Mouse (Mus musculus) neural tube, embryonic 13.5 days (tissue): Measurements from ENCODE around the gene Lrit2. TPM values are rescaled to one million over a fixed set of nuclear protein-coding genes. Genes with fewer than 3 reads are reported as not detected.

ENCODE experiments used
- ATAC-seq: fragments of 200-750 bp; cut with Nextera tagmentation; 2 replicates; pipeline ENCODE4 v1.8.0; 2017; ENCODE audit warnings: low read depth, mild to moderate bottlenecking, moderate TSS enrichment, moderate library complexity
- H3K27ac ChIP-seq: fragments of 300-500 bp; sonication (generic); replicated peaks from 2 replicates; pipeline ENCODE4 v1.5.1; 2015; ENCODE audit warnings: moderate library complexity, mild to moderate bottlenecking, inconsistent platforms
- H3K27me3 ChIP-seq: fragments of 300-500 bp; sonication (generic); 2 replicates; pipeline ENCODE4 v1.6.1; 2015; ENCODE audit warnings: mild to moderate bottlenecking, inconsistent platforms
- H3K36me3 ChIP-seq: fragments of 300-500 bp; sonication (generic); 2 replicates; pipeline ENCODE4 v1.6.1; 2015; ENCODE audit warnings: mild to moderate bottlenecking, inconsistent platforms
- H3K4me1 ChIP-seq: fragments of 300-500 bp; sonication (generic); replicated peaks from 2 replicates; pipeline ENCODE4 v1.6.1; 2015; ENCODE audit warnings: inconsistent platforms
- H3K4me2 ChIP-seq: fragments of 300-500 bp; sonication (generic); 2 replicates; pipeline ENCODE4 v1.6.1; 2015; ENCODE audit warnings: inconsistent platforms, mild to moderate bottlenecking, moderate library complexity
- H3K4me3 ChIP-seq: fragments of 300-500 bp; sonication (generic); 2 replicates; pipeline ENCODE4 v1.5.1; 2015; ENCODE audit warnings: mild to moderate bottlenecking, inconsistent platforms
- H3K9ac ChIP-seq: fragments of 300-500 bp; sonication (generic); 2 replicates; pipeline ENCODE4 v1.6.1; 2015; ENCODE audit warnings: moderate library complexity, mild to moderate bottlenecking, inconsistent platforms
- H3K9me3 ChIP-seq: fragments of 300-500 bp; sonication (generic); 2 replicates; pipeline ENCODE4 v1.6.1; 2016; ENCODE audit warnings: inconsistent platforms
- WGBS: fragments of 180-500 bp; shearing (Covaris S2); methylation state at CpG from one replicate; pipeline ENCODE4 v1.1.7; 2015; 5-methylcytosine and 5-hydroxymethylcytosine counted together
- polyA plus RNA-seq: library from polyadenylated mRNA; unstranded; fragments of >200 nt; fragmentation: Nextera tagmentation; extraction: Ambion mirVana; gene quantifications from 2 replicates; pipeline ENCODE4 v1.2.1, GENCODE M21; 2015

The Lrit2 gene
- polyA plus RNA-seq, 1 experiment from 2014 or later: not detected

GRCm38 (mm10) chr14:37083755-37084154 is 16.0 kb downstream of the Lrit2 start:
- Histone ChIP-seq H3K9ac (no peak overlapping the region), H3K4me3 (no peak overlapping the region), H3K27ac (no peak overlapping the region), H3K4me2 (no peak overlapping the region), H3K9me3 (no peaks in the 10 kb centered on the region), H3K27me3 (no peaks in the 10 kb centered on the region), H3K4me1 (no peaks in the 10 kb centered on the region), H3K36me3 (no peaks in the 10 kb centered on the region)
- no peak for ATAC-seq
- 45% methylated on average over 4 of the region's 4 CpGs for WGBS

GRCm38 (mm10) chr14:37094436-37094835 is 26.7 kb downstream of the Lrit2 start:
- WGBS: 63% methylated on average over 6 of the region's 6 CpGs
- ATAC-seq: no peak

GRCm38 (mm10) chr14:37095556-37095955 is 27.8 kb downstream of the Lrit2 start:
- Histone ChIP-seq H3K9ac (no peak overlapping the region), H3K4me3 (no peak overlapping the region), H3K9me3 (no peaks in the 10 kb centered on the region), H3K27ac (no peak overlapping the region), H3K4me1 (peaks cover 11% of the 10 kb centered on the region), H3K36me3 (no peaks in the 10 kb centered on the region), H3K4me2 (no peak overlapping the region), H3K27me3 (peaks cover 26% of the 10 kb centered on the region)
- no peak for ATAC-seq
- WGBS: 89% methylated on average over 4 of the region's 4 CpGs

More at GRCm38 (mm10) chr14:37094436-37094835, 26.7 kb downstream of the Lrit2 start:
- Histone ChIP-seq H3K36me3 (no peaks in the 10 kb centered on the region), H3K4me2 (no peak overlapping the region), H3K27me3 (peaks cover 25% of the 10 kb centered on the region), H3K4me1 (peaks cover 11% of the 10 kb centered on the region), H3K9ac (no peak overlapping the region), H3K9me3 (no peaks in the 10 kb centered on the region), H3K27ac (no peak overlapping the region), H3K4me3 (no peak overlapping the region)

- no peaks in the 10 kb centered on the region for H3K36me3 ChIP-seq
- H3K4me1 ChIP-seq: peaks cover 11% of the 10 kb centered on the region
- peak within 1 kb of the TSS; percentile 71 for H3K9ac ChIP-seq
- peak within 1 kb of the TSS; percentile 41 for H3K4me3 ChIP-seq
- no peak within 1 kb of the TSS for H3K27ac ChIP-seq
- under 1% methylated on average over 30 of the region's 30 CpGs for WGBS
- H3K4me2 ChIP-seq: peak within 1 kb of the TSS; percentile 72
- H3K27me3 ChIP-seq: peaks cover 26% of the 10 kb centered on the region
- peak; percentile 74 for ATAC-seq
- no peaks in the 10 kb centered on the region for H3K9me3 ChIP-seq
Measured at GRCm38 (mm10) chr14:37097956-37098530, 30.3 kb downstream of the Lrit2 start, which contains the start of gene Cdhr1. Cdhr1 (minus strand) TSS chr14:37098347.

- no peak for ATAC-seq
- Histone ChIP-seq H3K4me3 (no peak overlapping the region), H3K4me2 (no peak overlapping the region), H3K9ac (no peak overlapping the region), H3K9me3 (no peaks in the 10 kb centered on the region), H3K36me3 (no peaks in the 10 kb centered on the region), H3K27ac (no peak overlapping the region), H3K27me3 (peaks cover 24% of the 10 kb centered on the region), H3K4me1 (peaks cover 7% of the 10 kb centered on the region)
- 88% methylated on average over 5 of the region's 5 CpGs for WGBS
Measured at GRCm38 (mm10) chr14:37101531-37101930, 33.8 kb downstream of the Lrit2 start.

GRCm38 (mm10) chr14:37102484-37102883 is 34.8 kb downstream of the Lrit2 start:
- Histone ChIP-seq H3K4me2 (no peak overlapping the region), H3K9ac (no peak overlapping the region), H3K9me3 (no peaks in the 10 kb centered on the region), H3K4me1 (peaks cover 7% of the 10 kb centered on the region), H3K4me3 (no peak overlapping the region), H3K36me3 (no peaks in the 10 kb centered on the region), H3K27ac (no peak overlapping the region), H3K27me3 (peaks cover 14% of the 10 kb centered on the region)
- ATAC-seq: no peak
- 85% methylated on average over 3 of the region's 3 CpGs for WGBS

- Histone ChIP-seq H3K4me3 (no peak overlapping the region), H3K27me3 (no peaks in the 10 kb centered on the region), H3K4me1 (no peaks in the 10 kb centered on the region), H3K9me3 (no peaks in the 10 kb centered on the region), H3K4me2 (no peak overlapping the region), H3K27ac (no peak overlapping the region), H3K36me3 (no peaks in the 10 kb centered on the region), H3K9ac (no peak overlapping the region)
- 60% methylated on average over 5 of the region's 5 CpGs for WGBS
- ATAC-seq: peak; percentile 59; the same call in 1 of the 2 replicates
Measured at GRCm38 (mm10) chr14:37104747-37105146, 37.0 kb downstream of the Lrit2 start.

- no peaks in the 10 kb centered on the region for H3K9me3 ChIP-seq
- H3K4me3 ChIP-seq: no peak overlapping the region
- H3K4me2 ChIP-seq: no peak overlapping the region
- no peak for ATAC-seq
- H3K27ac ChIP-seq: no peak overlapping the region
- WGBS: 40% methylated on average over 7 of the region's 7 CpGs
- H3K36me3 ChIP-seq: no peaks in the 10 kb centered on the region
- H3K4me1 ChIP-seq: no peaks in the 10 kb centered on the region
- H3K9ac ChIP-seq: no peak overlapping the region
- H3K27me3 ChIP-seq: no peaks in the 10 kb centered on the region
Measured at GRCm38 (mm10) chr14:37105846-37106245, 38.1 kb downstream of the Lrit2 start.

- H3K36me3 ChIP-seq: no peaks in the 10 kb centered on the region
Measured at GRCm38 (mm10) chr14:37109460-37109859, 41.7 kb downstream of the Lrit2 start.

GRCm38 (mm10) chr14:37109975-37110374 is 42.2 kb downstream of the Lrit2 start:
- no peak overlapping the region for H3K4me3 ChIP-seq
- 23% methylated on average over 9 of the region's 9 CpGs for WGBS
- H3K9me3 ChIP-seq: no peaks in the 10 kb centered on the region
- no peak overlapping the region for H3K4me2 ChIP-seq
- no peak overlapping the region for H3K9ac ChIP-seq
- H3K4me1 ChIP-seq: no peaks in the 10 kb centered on the region
- no peak overlapping the region for H3K27ac ChIP-seq
- H3K36me3 ChIP-seq: no peaks in the 10 kb centered on the region
- ATAC-seq: no peak
- no peaks in the 10 kb centered on the region for H3K27me3 ChIP-seq

More at GRCm38 (mm10) chr14:37109460-37109859, 41.7 kb downstream of the Lrit2 start:
- no peak overlapping the region for H3K4me3 ChIP-seq
- H3K4me2 ChIP-seq: no peak overlapping the region
- no peaks in the 10 kb centered on the region for H3K4me1 ChIP-seq
- H3K9me3 ChIP-seq: no peaks in the 10 kb centered on the region
- no peaks in the 10 kb centered on the region for H3K27me3 ChIP-seq
- WGBS: 83% methylated on average over 8 of the region's 8 CpGs
- no peak for ATAC-seq
- H3K9ac ChIP-seq: no peak overlapping the region
- no peak overlapping the region for H3K27ac ChIP-seq

GRCm38 (mm10) chr14:37110456-37110855 is 42.7 kb downstream of the Lrit2 start:
- Histone ChIP-seq H3K27me3 (no peaks in the 10 kb centered on the region), H3K4me3 (no peak overlapping the region), H3K4me1 (no peaks in the 10 kb centered on the region), H3K36me3 (no peaks in the 10 kb centered on the region), H3K4me2 (no peak overlapping the region), H3K27ac (no peak overlapping the region), H3K9me3 (no peaks in the 10 kb centered on the region), H3K9ac (no peak overlapping the region)
- ATAC-seq: no peak
- 77% methylated on average over 2 of the region's 2 CpGs for WGBS

GRCm38 (mm10) chr14:37111371-37111770 is 43.6 kb downstream of the Lrit2 start:
- Histone ChIP-seq H3K27ac (no peak overlapping the region), H3K36me3 (no peaks in the 10 kb centered on the region), H3K9ac (no peak overlapping the region), H3K9me3 (no peaks in the 10 kb centered on the region), H3K27me3 (no peaks in the 10 kb centered on the region), H3K4me2 (no peak overlapping the region), H3K4me3 (no peak overlapping the region), H3K4me1 (no peaks in the 10 kb centered on the region)
- ATAC-seq: no peak

- Histone ChIP-seq H3K27ac (no peak overlapping the region), H3K9me3 (no peaks in the 10 kb centered on the region)
- no peak for ATAC-seq
Measured at GRCm38 (mm10) chr14:37112931-37113330, 45.2 kb downstream of the Lrit2 start.

More at GRCm38 (mm10) chr14:37112931-37113330, 45.2 kb downstream of the Lrit2 start:
- H3K36me3 ChIP-seq: no peaks in the 10 kb centered on the region
- WGBS: 91% methylated on average over 7 of the region's 7 CpGs
- H3K4me3 ChIP-seq: no peak overlapping the region
- H3K27me3 ChIP-seq: no peaks in the 10 kb centered on the region
- no peak overlapping the region for H3K4me2 ChIP-seq
- no peaks in the 10 kb centered on the region for H3K4me1 ChIP-seq
- no peak overlapping the region for H3K9ac ChIP-seq
